Mouse (Mus musculus): ENCODE measurements around the gene Odaph. TPM values are rescaled to one million over a fixed set of nuclear protein-coding genes. Genes with fewer than 3 reads are reported as not detected.
"Not testable (repeated sequence)": the region's sequence is repeated elsewhere in the genome, so short reads cannot be mapped to it uniquely, and the experiment has no call there.

Odaph gene
- not detected for total RNA-seq (2021)

- intact Hi-C loops (cut with DNase I) = no loop called here
- DNase-seq (ENCODE audit: low spot score in 2 of 2) = no peak
These were observed at the start of gene Odaph for GRCm38 (mm10) chr5:91987236-91987635. Odaph (plus strand) TSS chr5:91987475.

DNA sequence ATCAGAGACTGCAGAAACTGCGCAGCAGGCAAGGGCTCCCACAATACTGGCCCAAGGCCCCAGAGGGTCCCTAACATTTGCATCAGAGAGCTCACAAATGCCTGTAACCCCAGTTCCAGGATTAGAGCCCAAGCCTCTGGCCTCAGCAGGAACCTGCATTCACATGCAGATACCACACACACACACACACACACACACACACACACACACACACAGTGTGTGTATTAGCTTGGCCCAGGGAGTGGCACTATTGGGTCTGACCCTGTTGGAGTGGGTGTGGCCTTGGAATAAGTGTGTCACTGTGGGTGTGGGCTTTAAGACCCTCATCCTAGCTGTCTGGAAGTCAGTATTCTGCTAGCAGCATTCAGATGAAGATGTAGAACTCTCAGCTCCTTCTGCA lies 41.7 kb upstream of the Odaph start:
- intact Hi-C loops (cut with DNase I); DNase-seq (ENCODE audit: low spot score in 2 of 2): not testable (repeated sequence)

DNA sequence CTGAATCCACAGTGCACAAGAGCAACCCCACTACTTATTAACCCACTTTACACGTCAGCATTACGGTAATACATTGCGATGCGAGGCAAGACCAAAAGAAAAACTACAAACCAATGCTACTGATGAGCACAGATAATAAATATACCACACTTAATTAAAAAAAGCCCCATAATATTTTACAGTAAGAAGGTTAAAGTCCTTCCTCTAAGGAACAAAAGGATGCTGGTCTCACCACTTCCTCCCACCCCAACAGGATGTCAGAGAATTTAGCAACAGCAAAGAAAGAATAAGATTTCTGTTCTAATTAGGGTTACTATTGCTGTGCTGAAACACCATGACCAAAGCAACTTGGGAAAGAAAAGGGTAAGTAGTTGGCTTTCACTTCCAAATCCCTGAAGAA lies 40.3 kb upstream of the Odaph start:
- intact Hi-C loops (cut with DNase I) = no loop called here
- DNase-seq (ENCODE audit: low spot score in 2 of 2) = no peak

DNA sequence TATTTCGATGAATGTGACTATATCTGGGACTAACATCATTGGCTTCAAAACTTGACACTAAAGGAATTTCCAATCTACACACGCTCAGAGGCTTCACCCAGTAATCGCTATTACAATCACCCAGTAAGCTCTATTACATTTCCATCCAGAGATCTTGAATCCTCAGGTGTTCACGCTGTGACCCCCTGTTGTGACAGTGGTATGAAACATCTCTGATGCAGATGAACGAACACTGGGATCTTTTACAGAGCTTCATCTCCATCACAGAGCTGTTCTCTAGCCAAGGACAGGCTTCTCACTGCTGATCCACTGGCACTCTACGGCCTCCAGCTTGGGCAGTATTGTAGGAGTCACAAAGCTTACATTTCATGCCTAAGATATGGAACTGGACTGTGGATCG lies 37.8 kb upstream of the Odaph start:
- intact Hi-C loops (cut with DNase I) = no loop called here
- no peak for DNase-seq (ENCODE audit: low spot score in 2 of 2)

DNA sequence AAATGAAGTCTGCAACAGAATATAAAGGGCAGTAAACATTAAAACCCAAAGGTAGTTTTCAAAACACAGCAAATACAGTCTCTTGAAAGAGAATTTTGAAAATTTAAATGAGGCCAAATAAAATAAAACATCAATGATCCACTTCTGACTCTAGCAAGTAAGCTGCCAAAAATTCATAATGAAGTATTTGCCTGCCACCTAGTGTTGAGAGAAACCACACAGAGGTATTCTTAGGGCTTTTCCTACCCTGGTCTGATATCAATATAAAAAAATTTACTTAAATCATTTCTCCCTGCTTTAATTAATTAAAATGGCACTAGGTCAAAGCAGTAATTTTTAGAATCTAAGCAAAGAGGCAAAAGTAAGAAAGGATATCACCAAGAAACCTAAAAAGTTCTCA lies 35.9 kb upstream of the Odaph start:
- intact Hi-C loops (cut with DNase I) = loop anchor here (2.0 to 5.0 kb wide), 2 partner anchors 484 to 999 kb away; no protein-coding TSS in a partner anchor
- DNase-seq (ENCODE audit: low spot score in 2 of 2) = peak in 1 of 2 experiments; percentile 28

DNA sequence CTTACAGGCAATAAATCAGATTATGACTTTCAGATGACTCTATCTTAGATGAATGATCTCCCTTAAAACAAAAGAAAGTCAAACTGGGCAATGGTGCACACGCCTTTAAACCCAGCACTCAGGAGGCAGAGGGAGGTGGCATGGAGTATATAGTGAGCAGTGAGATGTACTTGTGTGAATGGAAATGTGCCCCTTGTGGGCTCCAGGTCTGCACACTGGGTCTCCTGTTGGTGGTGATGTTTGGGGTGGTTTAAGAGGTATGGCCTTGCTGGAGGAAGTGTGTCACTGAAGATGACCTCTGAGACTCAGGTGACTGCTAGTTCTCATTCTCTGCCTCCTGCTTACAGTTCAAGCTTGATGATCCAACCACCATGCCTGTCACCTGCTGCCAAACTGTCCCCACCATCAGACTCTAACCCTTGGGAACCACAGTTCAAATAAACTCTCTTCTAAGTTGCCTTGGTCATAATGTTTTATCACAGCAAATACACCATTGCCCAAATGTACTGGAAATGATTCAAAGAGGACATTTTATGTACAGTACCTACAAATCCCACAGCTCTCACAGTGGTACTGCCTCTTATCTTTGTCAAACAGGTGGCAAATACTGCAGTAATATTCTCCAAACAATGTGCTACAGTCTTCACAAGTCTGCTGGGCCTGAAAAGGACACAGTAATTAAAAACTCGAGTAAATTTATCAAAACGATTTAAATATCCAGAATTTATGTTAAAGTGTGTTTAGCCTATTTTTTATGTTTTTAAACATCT lies 30.1 kb upstream of the Odaph start:
- intact Hi-C loops (cut with DNase I) = no loop called here
- DNase-seq (ENCODE audit: low spot score in 2 of 2) = no peak

- no peak for DNase-seq (ENCODE audit: low spot score in 2 of 2)
- intact Hi-C loops (cut with DNase I) = no loop called here
These were observed 28.2 kb upstream of the Odaph start for GRCm38 (mm10) chr5:91959096-91959495.

DNA sequence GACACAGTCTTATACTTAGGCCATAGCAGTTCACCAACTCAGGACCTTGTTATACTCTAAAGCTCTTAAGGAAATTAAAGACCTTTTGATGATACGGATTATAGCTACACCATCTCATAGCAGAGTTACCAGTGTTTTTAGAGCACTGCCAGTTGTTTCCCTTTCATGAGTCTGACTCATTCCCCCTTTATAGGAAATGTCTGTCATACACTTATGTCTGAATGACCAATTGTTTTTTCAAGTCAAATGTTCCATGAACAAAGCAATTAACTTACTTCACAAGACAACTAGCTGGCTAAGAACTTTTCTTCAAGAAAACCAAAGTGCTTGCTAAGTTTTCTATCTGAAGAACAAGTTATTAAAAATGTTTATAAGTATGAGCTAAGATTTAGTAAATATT lies 27.3 kb upstream of the Odaph start:
- intact Hi-C loops (cut with DNase I) = loop anchor here (5.0 to 10.0 kb wide), 3 partner anchors 155 to 443 kb away; partner anchors contain the start of genes Parm1 and Uso1

DNA sequence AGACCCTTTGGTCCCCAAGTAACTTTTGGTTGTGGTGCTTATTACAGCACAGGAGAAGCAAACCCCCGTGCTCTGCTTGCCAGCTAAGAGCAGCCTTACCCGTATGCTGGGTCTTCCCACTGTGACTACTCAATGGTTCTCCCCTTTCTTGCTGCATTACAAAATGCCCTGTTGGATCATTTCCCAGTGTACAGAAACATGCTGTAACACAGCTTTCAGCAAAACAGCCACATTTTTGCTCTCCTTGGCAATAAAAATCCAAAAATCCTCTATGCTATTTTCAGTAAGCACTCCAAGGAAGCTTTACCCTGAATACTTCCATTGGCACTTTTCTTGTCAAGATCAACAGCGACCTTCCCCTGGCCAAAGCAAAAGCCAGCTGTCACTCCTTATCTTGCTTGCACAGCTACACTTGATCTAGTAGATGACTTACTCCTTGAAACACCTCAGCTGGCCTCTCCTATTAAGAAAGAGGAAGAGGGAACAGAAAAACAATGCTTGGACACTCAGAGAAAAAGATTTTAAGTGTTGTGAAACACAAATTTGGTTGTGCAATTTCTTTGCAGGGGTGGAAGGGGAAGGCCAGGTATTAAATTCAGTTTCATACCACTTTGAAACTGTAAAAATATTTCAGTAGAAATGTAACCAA lies 26.5 kb upstream of the Odaph start:
- peak in 1 of 2 experiments; percentile 42 for DNase-seq (ENCODE audit: low spot score in 2 of 2)
- intact Hi-C loops (cut with DNase I) = loop anchor here (5.0 to 10.0 kb wide), 3 partner anchors 154 to 443 kb away; partner anchors contain the start of genes Parm1 and Uso1

More for the DNA sequence above, 27.3 kb upstream of the Odaph start:
- no peak for DNase-seq (ENCODE audit: low spot score in 2 of 2)

- intact Hi-C loops (cut with DNase I) = loop anchor here (5.0 to 10.0 kb wide), 3 partner anchors 153 to 444 kb away; partner anchors contain the start of genes Parm1 and Uso1
- DNase-seq (ENCODE audit: low spot score in 2 of 2) = no peak
These were observed 25.9 kb upstream of the Odaph start for GRCm38 (mm10) chr5:91961370-91961769.

- intact Hi-C loops (cut with DNase I) = loop anchor here (2.0 to 10.0 kb wide), 4 partner anchors 121 to 445 kb away; partner anchors contain the start of genes G3bp2, Parm1 and Uso1
- DNase-seq (ENCODE audit: low spot score in 2 of 2) = no peak
These were observed 25.0 kb upstream of the Odaph start for GRCm38 (mm10) chr5:91962259-91962638.

DNA sequence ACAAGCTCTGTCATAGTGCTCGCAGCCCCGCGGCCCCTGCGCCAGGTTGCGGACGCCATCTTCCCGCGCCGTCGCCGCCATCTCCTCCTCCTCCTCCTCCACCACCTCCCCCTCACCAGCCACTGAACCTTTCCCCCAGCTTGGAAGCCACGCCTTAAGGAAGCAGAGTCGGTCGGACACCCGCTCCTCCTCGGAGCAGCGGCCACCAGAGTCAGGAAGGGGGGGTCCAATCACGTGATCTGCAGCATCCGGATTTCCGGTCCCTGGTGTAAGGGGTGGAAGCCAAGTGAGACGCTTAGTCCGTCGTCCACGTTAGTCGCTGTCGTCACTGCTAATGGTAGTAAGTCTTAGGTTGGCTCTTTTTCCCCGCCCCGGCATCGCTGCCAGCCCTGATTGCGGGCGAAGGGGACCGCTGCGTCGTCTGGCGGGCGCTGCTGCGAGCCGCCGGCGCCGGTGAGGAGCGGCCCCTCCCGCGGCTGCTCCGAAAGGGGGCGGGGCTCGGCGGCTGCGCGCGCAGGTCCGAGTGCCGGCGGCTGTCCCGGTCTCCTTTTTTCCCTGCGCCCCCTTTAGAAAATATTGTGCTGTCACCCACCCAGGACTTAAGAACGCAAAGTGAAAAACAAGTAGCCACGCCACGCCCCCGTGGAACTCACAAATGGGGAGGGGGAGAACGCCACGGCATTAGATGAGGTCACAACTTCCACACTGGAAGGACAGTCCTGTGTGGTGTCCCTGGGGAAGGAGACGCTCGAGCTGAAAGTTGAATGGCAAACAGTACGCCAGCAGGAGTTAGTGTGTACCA lies 24.4 kb upstream of the Odaph start, which contains the start of gene Rchy1:
Rchy1 (minus strand) TSS at position 430 of the 802 bp plus-strand sequence.
- intact Hi-C loops (cut with DNase I) = loop anchor here (1.0 to 10.0 kb wide), 5 partner anchors 31 to 446 kb away; partner anchors contain the start of genes G3bp2, Parm1 and Uso1
- peak; percentile 88 to 96 for DNase-seq (ENCODE audit: low spot score in 2 of 2)

GRCm38 (mm10) chr5:91972046-91972445 lies 15.2 kb upstream of the Odaph start:
- intact Hi-C loops (cut with DNase I) = no loop called here
- DNase-seq (ENCODE audit: low spot score in 2 of 2) = no peak

- intact Hi-C loops (cut with DNase I) = no loop called here
- no peak for DNase-seq (ENCODE audit: low spot score in 2 of 2)
These were observed 13.3 kb upstream of the Odaph start for GRCm38 (mm10) chr5:91974002-91974401.

DNA sequence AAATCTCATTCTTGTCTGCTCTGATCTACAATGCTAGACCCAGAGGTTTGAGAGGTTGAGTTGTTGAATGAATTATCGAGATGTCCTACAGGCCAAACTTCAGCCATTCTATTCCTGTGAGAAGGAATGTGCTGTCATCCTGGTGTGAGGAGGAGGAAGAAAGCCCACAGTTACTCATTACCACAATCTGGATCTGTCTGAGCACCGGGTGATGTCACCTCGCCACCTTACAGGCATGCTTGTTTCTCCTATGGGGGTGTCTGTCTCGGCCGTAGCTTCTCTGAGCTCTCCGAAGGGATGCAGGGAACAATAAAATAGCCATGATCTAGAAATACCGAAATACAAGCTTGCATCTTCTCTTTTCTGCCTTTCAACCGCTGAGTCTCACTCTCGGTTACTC lies 11.5 kb upstream of the Odaph start:
- DNase-seq (ENCODE audit: low spot score in 2 of 2) = peak in 1 of 2 experiments; percentile 30
- intact Hi-C loops (cut with DNase I) = no loop called here

- DNase-seq (ENCODE audit: low spot score in 2 of 2) = no peak
- intact Hi-C loops (cut with DNase I) = no loop called here
These were observed 10.5 kb upstream of the Odaph start for GRCm38 (mm10) chr5:91976566-91977396.

- intact Hi-C loops (cut with DNase I) = no loop called here
These were observed 9.9 kb upstream of the Odaph start for GRCm38 (mm10) chr5:91977397-91977770.

DNA sequence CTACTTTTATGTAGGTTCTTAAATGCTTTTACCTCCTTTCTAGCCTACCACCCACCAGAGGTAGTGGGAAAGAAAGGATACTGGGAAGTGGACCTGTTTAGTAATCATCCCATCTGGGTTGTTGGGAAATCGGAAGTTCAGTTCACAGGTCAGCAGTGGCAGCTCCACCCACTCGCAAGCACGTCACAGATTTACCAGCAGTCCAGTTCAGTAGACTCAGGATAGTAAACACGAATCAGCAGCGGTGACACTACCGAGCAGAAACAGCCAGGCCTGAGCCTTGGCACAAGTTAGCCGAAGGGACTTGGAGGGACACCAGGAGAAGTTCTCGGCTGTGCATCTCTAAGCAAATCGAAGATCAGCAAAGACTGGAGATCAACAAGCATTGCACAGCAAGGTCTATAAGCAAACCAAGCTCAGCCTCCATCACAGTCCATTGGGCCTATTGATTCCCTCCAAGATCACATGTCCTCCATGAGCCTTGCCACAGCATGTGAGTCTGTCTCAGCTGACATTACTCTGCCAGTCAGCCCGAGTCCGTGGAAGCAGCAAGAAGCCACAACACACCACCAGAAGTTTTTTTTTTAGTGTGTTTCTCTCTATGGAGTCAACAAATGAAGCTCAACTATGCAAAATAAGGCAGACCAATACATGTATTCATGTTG lies 6.0 kb upstream of the Odaph start:
- intact Hi-C loops (cut with DNase I) = no loop called here
- DNase-seq (ENCODE audit: low spot score in 2 of 2) = no peak

More at GRCm38 (mm10) chr5:91977397-91977770, 9.9 kb upstream of the Odaph start:
- no peak for DNase-seq (ENCODE audit: low spot score in 2 of 2)
